In genomic region chr17:31668306-31668705, GRCm38 (mm10) we compare ENCODE assay signal across 24 mouse cellular contexts. TPM values are rescaled to one million over a fixed set of nuclear protein-coding genes. Genes with fewer than 3 reads are reported as not detected.
DNase-seq lines count a peak whose midpoint lies in the region; ATAC-seq and TF ChIP-seq lines count a peak whose summit lies in the region.
"Had no signal": no experiment of that assay in that cellular context is flagged by ENCODE, and none has a peak within 500 bp of the region (broad histone marks: within the 10 kb centered on the region; RNA-seq: fewer than 3 reads in every experiment).

No protein-coding gene starts in this region.

- TF ChIP-seq POLR2A in limb, embryonic 14.5 days (IDR thresholded peaks at IDR 0.05; ENCODE audit: borderline replicate concordance, extremely low read depth, insufficient read depth, insufficient read length) = no peak

- H3K9me3 ChIP-seq in embryonic facial prominence, embryonic 14.5 days (ENCODE audit: control insufficient read depth, low read length) = no peaks in the 10 kb centered on the region
- no peaks in the 10 kb centered on the region for H3K9me3 ChIP-seq in embryonic facial prominence, embryonic 10.5 days
- H3K9me3 ChIP-seq in limb, embryonic 13.5 days = no peaks in the 10 kb centered on the region
- H3K9me3 ChIP-seq in limb, embryonic 10.5 days (replicated peaks) = no peaks in the 10 kb centered on the region
- H3K9me3 ChIP-seq in limb, embryonic 14.5 days (ENCODE audit: control insufficient read depth, low read length) = no peaks in the 10 kb centered on the region
- H3K9me3 ChIP-seq: G1E had no signal

- H3K27me3 ChIP-seq in embryonic facial prominence, embryonic 14.5 days (replicated peaks; ENCODE audit: control insufficient read depth, insufficient read depth, low read length) = no peaks in the 10 kb centered on the region
- H3K27me3 ChIP-seq in embryonic facial prominence, embryonic 10.5 days (replicated peaks; ENCODE audit: low read depth, poor library complexity, severe bottlenecking) = no peaks in the 10 kb centered on the region
- no peaks in the 10 kb centered on the region for H3K27me3 ChIP-seq in limb, embryonic 13.5 days
- no peaks in the 10 kb centered on the region for H3K27me3 ChIP-seq in limb, embryonic 10.5 days (ENCODE audit: low read depth, poor library complexity, severe bottlenecking)
- no peaks in the 10 kb centered on the region for H3K27me3 ChIP-seq in limb, embryonic 14.5 days (ENCODE audit: control insufficient read depth, insufficient read depth, low read length)
- H3K27me3 ChIP-seq: Patski had no signal

- DNase-seq in embryonic facial prominence, embryonic 14.5 days (ENCODE audit: low spot score) = peak; percentile 50
- no peak for DNase-seq in embryonic facial prominence, embryonic 10.5 days (ENCODE audit: low spot score)
- DNase-seq in limb, embryonic 10.5 days (ENCODE audit: low spot score) = no peak
- DNase-seq in limb, embryonic 14.5 days (ENCODE audit: low spot score) = no peak
- DNase-seq: adrenal gland, adult 2 months; adrenal gland, adult 8-10 months; adrenal gland, postnatal 10 days; adrenal gland, postnatal 14 days; adrenal gland, postnatal 25 days; adrenal gland, postnatal 36 days; B cell, adult 2 months; cerebellum, adult 11 months; cerebellum, adult 11-12 months; cerebellum, adult 18-20 months had no signal

- H3K9ac ChIP-seq in embryonic facial prominence, embryonic 14.5 days (ENCODE audit: low read depth, low read length) = no peak overlapping the region
- H3K9ac ChIP-seq in limb, embryonic 13.5 days = no peak overlapping the region
- H3K9ac ChIP-seq in limb, embryonic 14.5 days (ENCODE audit: low read depth, low read length, severe bottlenecking) = no peak overlapping the region

- H3K4me2 ChIP-seq in embryonic facial prominence, embryonic 14.5 days (ENCODE audit: low read depth, low read length) = no peak overlapping the region
- no peak overlapping the region for H3K4me2 ChIP-seq in limb, embryonic 13.5 days (replicated peaks)
- no peak overlapping the region for H3K4me2 ChIP-seq in limb, embryonic 14.5 days (replicated peaks; ENCODE audit: low read depth, low read length, severe bottlenecking)

- WGBS in embryonic facial prominence, embryonic 14.5 days = 68% methylated on average over 8 of the region's 9 CpGs
- 82% methylated on average over 9 of the region's 9 CpGs for whole genome bisulfite sequencing in embryonic facial prominence, embryonic 10.5 days
- 63% methylated on average over 9 of the region's 9 CpGs for WGBS in limb, embryonic 13.5 days
- 79% methylated on average over 9 of the region's 9 CpGs for WGBS in limb, embryonic 10.5 days
- WGBS in limb, embryonic 14.5 days = 78% methylated on average over 8 of the region's 9 CpGs

- H3K27ac ChIP-seq in embryonic facial prominence, embryonic 14.5 days (replicated peaks; ENCODE audit: low read depth, low read length) = no peak overlapping the region
- no peak overlapping the region for H3K27ac ChIP-seq in embryonic facial prominence, embryonic 10.5 days (replicated peaks)
- no peak overlapping the region for H3K27ac ChIP-seq in limb, embryonic 13.5 days
- H3K27ac ChIP-seq in limb, embryonic 10.5 days = no peak overlapping the region
- no peak overlapping the region for H3K27ac ChIP-seq in limb, embryonic 14.5 days (replicated peaks; ENCODE audit: low read depth, low read length)

- no peak overlapping the region for H3K4me3 ChIP-seq in embryonic facial prominence, embryonic 14.5 days (ENCODE audit: low read depth, low read length)
- no peak overlapping the region for H3K4me3 ChIP-seq in embryonic facial prominence, embryonic 10.5 days
- H3K4me3 ChIP-seq in limb, embryonic 13.5 days = no peak overlapping the region
- no peak overlapping the region for H3K4me3 ChIP-seq in limb, embryonic 10.5 days
- H3K4me3 ChIP-seq in limb, embryonic 14.5 days (replicated peaks; ENCODE audit: low read length) = no peak overlapping the region

- peak; percentile 56; the same call in 1 of the 2 replicates for ATAC-seq in embryonic facial prominence, embryonic 14.5 days (ENCODE audit: low read depth)
- ATAC-seq in limb, embryonic 13.5 days (ENCODE audit: low FRiP score, low read depth) = 0 out of 2 replicates have a peak, but pooled peaks have one; percentile 40
- ATAC-seq in limb, embryonic 14.5 days (ENCODE audit: low FRiP score, low read depth) = peak; percentile 9; the same call in 1 of the 2 replicates
- no peak for ATAC-seq in erythroid progenitor cell, adult 5-6 weeks (replicated peaks; ENCODE audit: low FRiP score, poor library complexity, severe bottlenecking)
- ATAC-seq: activated CD4-positive, CD25-positive, alpha-beta regulatory T cell, adult 4 months; CD4-positive, CD25-positive, alpha-beta regulatory T cell, adult 4 months; Patski had no signal

- H3K4me1 ChIP-seq in embryonic facial prominence, embryonic 14.5 days (ENCODE audit: control insufficient read depth, insufficient read depth, low read length) = peaks cover 4% of the 10 kb centered on the region; the same call in 1 of the 2 replicates
- peaks cover 17% of the 10 kb centered on the region for H3K4me1 ChIP-seq in embryonic facial prominence, embryonic 10.5 days
- H3K4me1 ChIP-seq in limb, embryonic 13.5 days = no peaks in the 10 kb centered on the region
- H3K4me1 ChIP-seq in limb, embryonic 10.5 days = peaks cover 11% of the 10 kb centered on the region
- no peaks in the 10 kb centered on the region for H3K4me1 ChIP-seq in limb, embryonic 14.5 days (ENCODE audit: control insufficient read depth, insufficient read depth, low read length)

- no peaks in the 10 kb centered on the region for H3K36me3 ChIP-seq in embryonic facial prominence, embryonic 14.5 days (ENCODE audit: control insufficient read depth, insufficient read depth, low read length)
- H3K36me3 ChIP-seq in embryonic facial prominence, embryonic 10.5 days (replicated peaks) = no peaks in the 10 kb centered on the region
- no peaks in the 10 kb centered on the region for H3K36me3 ChIP-seq in limb, embryonic 13.5 days
- no peaks in the 10 kb centered on the region for H3K36me3 ChIP-seq in limb, embryonic 10.5 days
- H3K36me3 ChIP-seq in limb, embryonic 14.5 days (ENCODE audit: control insufficient read depth, insufficient read depth, low read length) = no peaks in the 10 kb centered on the region
- H3K36me3 ChIP-seq: G1E had no signal

RNA-seq across cellular contexts. Expression of gene Cryaa, which starts 9.3 kb away (rescaled TPM):
- polyA plus RNA-seq in embryonic facial prominence, embryonic 14.5 days (2014; fragmentation: Nextera tagmentation; extraction: Ambion mirVana) = 0.41 and 0.89 TPM in 2 replicates
- 0.77 TPM in 1 of 2 replicates, not detected in the other for polyA plus RNA-seq in embryonic facial prominence, embryonic 10.5 days (2016; fragmentation: Nextera tagmentation; extraction: Ambion mirVana)
- not detected in 2 replicates for polyA plus RNA-seq in limb, embryonic 13.5 days (2015; fragmentation: Nextera tagmentation; extraction: Ambion mirVana)
- not detected in 2 replicates for polyA plus RNA-seq in limb, embryonic 10.5 days (2016; fragmentation: Nextera tagmentation; extraction: Ambion mirVana)
- 0.05 and 0.06 TPM in 2 replicates for polyA plus RNA-seq in limb, embryonic 14.5 days (2012; rRNA removed)
- 0.26 TPM in 1 of 2 replicates, not detected in the other for polyA plus RNA-seq in limb, embryonic 14.5 days (2014; fragmentation: Nextera tagmentation; extraction: Ambion mirVana)
- total RNA-seq in erythroid progenitor cell, adult 5-6 weeks (2015; ENCODE audit: low replicate concordance) = not detected in 2 replicates
- not detected in 2 replicates for total RNA-seq in erythroid progenitor cell, adult 5-6 weeks (2017; ENCODE audit: low replicate concordance)
- total RNA-seq: adrenal gland, adult 18-20 months; adrenal gland, adult 2 months; adrenal gland, adult 8-10 months; adrenal gland, postnatal 10 days; adrenal gland, postnatal 14 days; adrenal gland, postnatal 25 days; adrenal gland, postnatal 36 days; adrenal gland, postnatal 4 days; G1E; MEL had no signal
- polyA plus RNA-seq: activated CD4-positive, CD25-positive, alpha-beta regulatory T cell, adult 4 months; adrenal gland, adult 2 months; C2C12; CD4-positive, CD25-positive, alpha-beta regulatory T cell, adult 4 months; G1E; Patski had no signal

RNA-seq across cellular contexts. Expression of gene U2af1, which starts 9.6 kb away (rescaled TPM):
- 134 and 139 TPM in 2 replicates for polyA plus RNA-seq in embryonic facial prominence, embryonic 14.5 days (2014; fragmentation: Nextera tagmentation; extraction: Ambion mirVana)
- 464 and 498 TPM in 2 replicates for polyA plus RNA-seq in embryonic facial prominence, embryonic 10.5 days (2016; fragmentation: Nextera tagmentation; extraction: Ambion mirVana)
- 354 and 373 TPM in 2 replicates for polyA plus RNA-seq in limb, embryonic 13.5 days (2015; fragmentation: Nextera tagmentation; extraction: Ambion mirVana)
- 473 and 525 TPM in 2 replicates for polyA plus RNA-seq in limb, embryonic 10.5 days (2016; fragmentation: Nextera tagmentation; extraction: Ambion mirVana)
- 248 and 345 TPM in 2 replicates for polyA plus RNA-seq in limb, embryonic 14.5 days (2012; rRNA removed)
- polyA plus RNA-seq in limb, embryonic 14.5 days (2014; fragmentation: Nextera tagmentation; extraction: Ambion mirVana) = 151 and 167 TPM in 2 replicates
- total RNA-seq in erythroid progenitor cell, adult 5-6 weeks (2015; ENCODE audit: low replicate concordance) = 42.5 and 54.9 TPM in 2 replicates
- total RNA-seq in erythroid progenitor cell, adult 5-6 weeks (2017; ENCODE audit: low replicate concordance) = 122 and 151 TPM in 2 replicates

RNA-seq across cellular contexts. Expression of gene Cbs, which starts 31.3 kb away (rescaled TPM):
- polyA plus RNA-seq in embryonic facial prominence, embryonic 14.5 days (2014; fragmentation: Nextera tagmentation; extraction: Ambion mirVana) = 3.9 and 4.8 TPM in 2 replicates
- polyA plus RNA-seq in embryonic facial prominence, embryonic 10.5 days (2016; fragmentation: Nextera tagmentation; extraction: Ambion mirVana) = 2.5 and 2.8 TPM in 2 replicates
- polyA plus RNA-seq in limb, embryonic 13.5 days (2015; fragmentation: Nextera tagmentation; extraction: Ambion mirVana) = 3.0 and 3.9 TPM in 2 replicates
- polyA plus RNA-seq in limb, embryonic 10.5 days (2016; fragmentation: Nextera tagmentation; extraction: Ambion mirVana) = 1.9 and 2.3 TPM in 2 replicates
- 4.7 and 4.8 TPM in 2 replicates for polyA plus RNA-seq in limb, embryonic 14.5 days (2012; rRNA removed)
- 3.9 and 4.6 TPM in 2 replicates for polyA plus RNA-seq in limb, embryonic 14.5 days (2014; fragmentation: Nextera tagmentation; extraction: Ambion mirVana)
- not detected in 2 replicates for total RNA-seq in erythroid progenitor cell, adult 5-6 weeks (2015; ENCODE audit: low replicate concordance)
- not detected in 2 replicates for total RNA-seq in erythroid progenitor cell, adult 5-6 weeks (2017; ENCODE audit: low replicate concordance)
- polyA plus RNA-seq: G1E had no signal
